Comparison of ENCODE assay signal across 17 mouse cellular contexts in the genomic region with DNA sequence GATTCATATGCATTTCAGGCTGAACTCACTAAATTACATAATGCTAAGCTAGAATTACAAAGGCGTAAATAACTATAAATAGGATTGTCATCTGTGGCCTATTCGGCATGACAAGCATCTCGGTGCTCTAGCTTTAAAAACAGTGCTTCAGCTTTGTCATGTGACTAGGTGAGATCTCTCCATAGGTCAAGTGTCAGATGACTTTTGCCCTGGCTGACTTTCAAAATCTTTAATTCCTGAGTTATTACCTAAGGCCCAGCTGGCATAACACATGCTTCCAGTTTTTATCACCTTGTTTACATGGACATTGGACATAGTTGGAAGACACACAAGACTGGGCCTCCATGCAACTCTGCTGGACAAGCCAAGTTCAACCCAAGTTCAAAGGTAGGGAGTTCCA. TPM values are rescaled to one million over a fixed set of nuclear protein-coding genes. Genes with fewer than 3 reads are reported as not detected.
DNase-seq lines count a peak whose midpoint lies in the region; ATAC-seq and TF ChIP-seq lines count a peak whose summit lies in the region.
"Had no signal": no experiment of that assay in that cellular context is flagged by ENCODE, and none has a peak within 500 bp of the region (broad histone marks: within the 10 kb centered on the region; RNA-seq: fewer than 3 reads in every experiment).

No protein-coding gene starts in this region.

- TF ChIP-seq CTCF in kidney, adult 2 months (conservative IDR thresholded peaks at IDR 0.05; ENCODE audit: insufficient read depth, insufficient read length, low read depth, low read length), result no peak

- no peaks in the 10 kb centered on the region for H3K9me3 ChIP-seq in heart, embryonic 12.5 days (replicated peaks)
- H3K9me3 ChIP-seq: hindbrain, embryonic 10.5 days; limb, embryonic 13.5 days; midbrain, embryonic 12.5 days had no signal

- 84% methylated on average over 3 of the region's 3 CpGs for WGBS in heart, embryonic 12.5 days
- WGBS in kidney, adult 2 months, result 61% methylated on average over 3 of the region's 3 CpGs

- H3K27ac ChIP-seq in heart, embryonic 12.5 days (ENCODE audit: poor library complexity, severe bottlenecking), result no peak overlapping the region
- H3K27ac ChIP-seq in kidney, adult 2 months (ENCODE audit: insufficient read depth, low read depth, low read length), result no peak overlapping the region
- H3K27ac ChIP-seq: hindbrain, embryonic 10.5 days; left cerebral cortex, adult 2 months; limb, embryonic 13.5 days; macrophage; midbrain, embryonic 12.5 days had no signal

- peak; percentile 95 for DNase-seq in heart, adult 11 months
- peak; percentile 83 for DNase-seq in kidney, adult 2 months
- DNase-seq in kidney, postnatal 14 days, result no peak
- DNase-seq in adipocyte (ENCODE audit: low spot score), result peak; percentile 88
- DNase-seq in gonadal fat pad, adult 2 months (ENCODE audit: low read depth), result peak; percentile 91
- no peak for DNase-seq in spleen, postnatal 10 days (ENCODE audit: low spot score in 2 of 2)
- DNase-seq in right cerebral cortex, postnatal 10 days (ENCODE audit: low spot score in 2 of 2), result no peak
- DNase-seq: cerebellum, postnatal 14 days; retina, postnatal 1 day had no signal

- no peak overlapping the region for H3K4me3 ChIP-seq in heart, embryonic 12.5 days
- no peak overlapping the region for H3K4me3 ChIP-seq in kidney, adult 2 months (ENCODE audit: insufficient read depth, low read depth, low read length)
- H3K4me3 ChIP-seq: hindbrain, embryonic 10.5 days; left cerebral cortex, adult 2 months; limb, embryonic 13.5 days; midbrain, embryonic 12.5 days; myocyte had no signal

- no peak overlapping the region for H3K4me2 ChIP-seq in heart, embryonic 12.5 days
- H3K4me2 ChIP-seq: limb, embryonic 13.5 days; midbrain, embryonic 12.5 days had no signal

- ATAC-seq in heart, embryonic 12.5 days (ENCODE audit: insufficient number of reproducible peaks, low FRiP score), result no peak
- ATAC-seq: forebrain, embryonic 14.5 days had no signal

- TF ChIP-seq POLR2A in kidney, adult 2 months (IDR thresholded peaks at IDR 0.05; ENCODE audit: low read depth, low read length), result no peak

- no peaks in the 10 kb centered on the region for H3K27me3 ChIP-seq in heart, embryonic 12.5 days (replicated peaks)
- H3K27me3 ChIP-seq in kidney, adult 2 months (replicated peaks; ENCODE audit: control insufficient read depth, insufficient read depth, low read length), result no peaks in the 10 kb centered on the region
- H3K27me3 ChIP-seq: limb, embryonic 13.5 days; midbrain, embryonic 12.5 days had no signal

- no peaks in the 10 kb centered on the region for H3K4me1 ChIP-seq in heart, embryonic 12.5 days (replicated peaks)
- no peaks in the 10 kb centered on the region for H3K4me1 ChIP-seq in kidney, adult 2 months (ENCODE audit: control insufficient read depth, insufficient read depth, low read length)
- H3K4me1 ChIP-seq: hindbrain, embryonic 10.5 days; limb, embryonic 13.5 days; midbrain, embryonic 12.5 days had no signal

- H3K36me3 ChIP-seq in heart, embryonic 12.5 days, result no peaks in the 10 kb centered on the region
- H3K36me3 ChIP-seq in kidney, adult 2 months (ENCODE audit: control insufficient read depth, insufficient read depth, low read length), result no peaks in the 10 kb centered on the region
- H3K36me3 ChIP-seq: hindbrain, embryonic 10.5 days; limb, embryonic 13.5 days; midbrain, embryonic 12.5 days had no signal

- no peak overlapping the region for H3K9ac ChIP-seq in heart, embryonic 12.5 days
- H3K9ac ChIP-seq: limb, embryonic 13.5 days; midbrain, embryonic 12.5 days had no signal

RNA-seq across cellular contexts. Expression of a gene that starts 20.3 kb away (rescaled TPM):
- polyA plus RNA-seq in heart, embryonic 12.5 days (2016; fragmentation: Nextera tagmentation; extraction: Ambion mirVana), result 0.14 and 0.21 TPM in 2 replicates
- 42.9 and 67.0 TPM in 2 replicates for polyA plus RNA-seq in kidney, adult 2 months (2012; rRNA removed)
- 56.0 and 78.2 TPM in 2 replicates for polyA plus RNA-seq in gonadal fat pad, adult 2 months (2012; rRNA removed)
- polyA plus RNA-seq: forebrain, embryonic 14.5 days; hindbrain, embryonic 10.5 days; limb, embryonic 13.5 days had no signal

RNA-seq across cellular contexts. Expression of a gene that starts 59.4 kb away (rescaled TPM):
- polyA plus RNA-seq in heart, embryonic 12.5 days (2016; fragmentation: Nextera tagmentation; extraction: Ambion mirVana), result not detected in 2 replicates
- polyA plus RNA-seq in kidney, adult 2 months (2012; rRNA removed), result 0.05 TPM in 1 of 2 replicates, not detected in the other
- polyA plus RNA-seq in gonadal fat pad, adult 2 months (2012; rRNA removed), result 0.06 and 0.14 TPM in 2 replicates
- polyA plus RNA-seq: forebrain, embryonic 14.5 days; hindbrain, embryonic 10.5 days; limb, embryonic 13.5 days; midbrain, embryonic 12.5 days; myocyte had no signal

Comparison
In these comparisons a context has a peak if more than half of its experiments do, and no peak if none do; other contexts are left out.
1. DNase-seq: peak in heart, adult 11 months (single experiment), kidney, adult 2 months (single experiment), adipocyte (single experiment) and gonadal fat pad, adult 2 months (single experiment); none in kidney, postnatal 14 days (single experiment), spleen, postnatal 10 days (0 of 2) and right cerebral cortex, postnatal 10 days (0 of 2).
2. RNA of a gene that starts 20.3 kb away (polyA plus RNA-seq): 56.0 to 78.2 TPM in gonadal fat pad, adult 2 months and 42.9 to 67.0 TPM in kidney, adult 2 months; 0.14 to 0.21 TPM in heart, embryonic 12.5 days; every median in the first group is over 10 times any median in the second.